Mouse (Mus musculus) liver, postnatal 0 days (tissue): Measurements from ENCODE around the gene Gm7879. TPM values are rescaled to one million over a fixed set of nuclear protein-coding genes. Genes with fewer than 3 reads are reported as not detected.

Experiments used
- ATAC-seq: fragments of 200-750 bp; cut with Nextera tagmentation; 2 replicates; pipeline ENCODE4 v1.8.0; 2017; ENCODE audit warnings: mild to moderate bottlenecking, moderate library complexity
- DNase-seq: peaks from one replicate; pipeline ENCODE4 v3.0.0-alpha.2; 2016
- H3K27ac ChIP-seq: fragments of 300-500 bp; sonication (generic); 2 replicates; pipeline ENCODE4 v1.5.1; 2014; ENCODE audit warnings: antibody characterized with exemption, moderate library complexity, mild to moderate bottlenecking, low read depth
- H3K27me3 ChIP-seq: fragments of 300-500 bp; sonication (generic); 2 replicates; pipeline ENCODE4 v1.6.1; 2014; ENCODE audit warnings: low read length, control low read depth, mixed read lengths; ENCODE audit not compliant: insufficient read depth
- H3K36me3 ChIP-seq: fragments of 300-500 bp; sonication (generic); replicated peaks from 2 replicates; pipeline ENCODE4 v1.6.1; 2014; ENCODE audit warnings: mild to moderate bottlenecking, control low read depth, low read length, moderate library complexity, mixed read lengths; ENCODE audit not compliant: insufficient read depth
- H3K4me1 ChIP-seq: fragments of 300-500 bp; sonication (generic); 2 replicates; pipeline ENCODE4 v1.6.1; 2014; ENCODE audit warnings: antibody characterized with exemption, mild to moderate bottlenecking, control low read depth; ENCODE audit not compliant: insufficient read depth
- H3K4me2 ChIP-seq: fragments of 300-500 bp; sonication (generic); 2 replicates; pipeline ENCODE4 v1.6.1; 2014; ENCODE audit warnings: low read depth, mild to moderate bottlenecking, low read length, moderate library complexity, mixed read lengths
- H3K4me3 ChIP-seq: fragments of 300-500 bp; sonication (generic); 2 replicates; pipeline ENCODE4 v1.5.1; 2014; ENCODE audit warnings: low read depth, low read length
- H3K9ac ChIP-seq: fragments of 300-500 bp; sonication (generic); replicated peaks from 2 replicates; pipeline ENCODE4 v1.6.1; 2014; ENCODE audit warnings: mild to moderate bottlenecking, moderate library complexity
- H3K9me3 ChIP-seq: fragments of 300-500 bp; sonication (generic); 2 replicates; pipeline ENCODE4 v1.6.1; 2016; ENCODE audit warnings: mild to moderate bottlenecking, control low read depth, low read length, mixed read lengths
- CTCF ChIP-seq: sonication (generic); IDR thresholded peaks from 2 replicates; pipeline ENCODE4 v1.5.1; 2016; ENCODE audit warnings: antibody characterized with exemption, low read depth
- EP300 ChIP-seq: IDR thresholded peaks from 2 replicates; pipeline ENCODE4 v1.6.1; 2016; ENCODE audit warnings: antibody characterized with exemption, low read depth, mild to moderate bottlenecking
- WGBS: fragments of 180-500 bp; shearing (Covaris S2); extraction: QIAGEN DNeasy Blood & Tissue Kit; methylation state at CpG from one replicate; pipeline ENCODE4 v1.1.7; 2014; ENCODE audit not compliant: insufficient replicate concordance; 5-methylcytosine and 5-hydroxymethylcytosine counted together
- polyA plus RNA-seq: library from polyadenylated mRNA; unstranded; fragments of >200 nt; fragmentation: Nextera tagmentation; extraction: Ambion mirVana; gene quantifications from 2 replicates; pipeline ENCODE4 v1.2.1, GENCODE M21; 2015

Gm7879 gene
- polyA plus RNA-seq, 1 experiment from 2014 or later = 0.51 TPM

GRCm38 (mm10) chr5:43961056-43961455, 48.1 kb downstream of the Gm7879 start:
- 78% methylated on average over 3 of the region's 3 CpGs for WGBS
- no peak overlapping the region for H3K9ac ChIP-seq
- H3K4me1 ChIP-seq = no peaks in the 10 kb centered on the region
- H3K4me3 ChIP-seq = no peak overlapping the region
- H3K4me2 ChIP-seq = no peak overlapping the region
- no peaks in the 10 kb centered on the region for H3K36me3 ChIP-seq
- H3K27me3 ChIP-seq = no peaks in the 10 kb centered on the region
- no peak for DNase-seq
- no peak for ATAC-seq
- H3K9me3 ChIP-seq = no peaks in the 10 kb centered on the region
- no peak for TF ChIP-seq EP300
- no peak for TF ChIP-seq CTCF
- H3K27ac ChIP-seq = no peak overlapping the region

Other genes starting within 250 kb of the Gm7879 start
- 3.1 TPM in 2 replicates for gene Bst1, start 94.3 kb upstream of the Gm7879 start, polyA plus RNA-seq
- gene Fbxl5, start 91.5 kb upstream of the Gm7879 start, polyA plus RNA-seq = 15.9 and 16.5 TPM in 2 replicates
- gene Cd38, start 44.6 kb upstream of the Gm7879 start, polyA plus RNA-seq = 18.6 and 20.5 TPM in 2 replicates
- gene Fgfbp1, start 68.6 kb downstream of the Gm7879 start, polyA plus RNA-seq = 1.1 and 1.9 TPM in 2 replicates
- gene Prom1, start 188.9 kb downstream of the Gm7879 start, polyA plus RNA-seq = 9.4 and 9.7 TPM in 2 replicates